Mouse (Mus musculus) neural tube, embryonic 14.5 days (tissue): ENCODE data around the gene Egr2. TPM values are rescaled to one million over a fixed set of nuclear protein-coding genes. Genes with fewer than 3 reads are reported as not detected.

Experiments
- ATAC-seq: fragments of 200-750 bp; cut with Nextera tagmentation; 2 replicates; pipeline ENCODE4 v1.8.0; 2017; ENCODE audit warnings: low read depth, mild to moderate bottlenecking, moderate TSS enrichment, moderate library complexity
- H3K27ac ChIP-seq: fragments of 300-500 bp; sonication (generic); 2 replicates; pipeline ENCODE4 v1.5.1; 2014; ENCODE audit warnings: low read depth, mild to moderate bottlenecking, control low read depth, low read length, moderate library complexity, mixed read lengths
- H3K27me3 ChIP-seq: fragments of 300-500 bp; sonication (generic); 2 replicates; pipeline ENCODE4 v1.6.1; 2014; ENCODE audit warnings: low read length; ENCODE audit not compliant: control insufficient read depth, insufficient read depth
- H3K36me3 ChIP-seq: fragments of 300-500 bp; sonication (generic); 2 replicates; pipeline ENCODE4 v1.6.1; 2014; ENCODE audit warnings: low read length, mixed read lengths; ENCODE audit not compliant: control insufficient read depth, insufficient read depth
- H3K4me1 ChIP-seq: fragments of 300-500 bp; sonication (generic); 2 replicates; pipeline ENCODE4 v1.6.1; 2014; ENCODE audit warnings: low read length; ENCODE audit not compliant: control insufficient read depth, insufficient read depth
- H3K4me2 ChIP-seq: fragments of 300-500 bp; sonication (generic); 2 replicates; pipeline ENCODE4 v1.6.1; 2014; ENCODE audit warnings: mild to moderate bottlenecking, low read depth, low read length, control low read depth
- H3K4me3 ChIP-seq: fragments of 300-500 bp; sonication (generic); 2 replicates; pipeline ENCODE4 v1.5.1; 2014; ENCODE audit warnings: low read depth, low read length, control low read depth, mixed read lengths
- H3K9ac ChIP-seq: fragments of 300-500 bp; sonication (generic); replicated peaks from 2 replicates; pipeline ENCODE4 v1.6.1; 2014; ENCODE audit warnings: low read depth, mild to moderate bottlenecking, control low read depth, low read length, mixed read lengths
- H3K9me3 ChIP-seq: fragments of 300-500 bp; sonication (generic); 2 replicates; pipeline ENCODE4 v1.6.1; 2016; ENCODE audit warnings: low read length; ENCODE audit not compliant: control insufficient read depth
- WGBS: fragments of 180-500 bp; shearing (Covaris S2); extraction: QIAGEN DNeasy Blood & Tissue Kit; methylation state at CpG from one replicate; pipeline ENCODE4 v1.1.7; 2014; 5-methylcytosine and 5-hydroxymethylcytosine counted together
- polyA plus RNA-seq: library from polyadenylated mRNA; unstranded; fragments of >200 nt; fragmentation: Nextera tagmentation; extraction: Ambion mirVana; gene quantifications from 2 replicates; pipeline ENCODE4 v1.2.1, GENCODE M21; 2014

The Egr2 gene
- polyA plus RNA-seq, 1 experiment from 2014 or later = 0.56 TPM

DNA sequence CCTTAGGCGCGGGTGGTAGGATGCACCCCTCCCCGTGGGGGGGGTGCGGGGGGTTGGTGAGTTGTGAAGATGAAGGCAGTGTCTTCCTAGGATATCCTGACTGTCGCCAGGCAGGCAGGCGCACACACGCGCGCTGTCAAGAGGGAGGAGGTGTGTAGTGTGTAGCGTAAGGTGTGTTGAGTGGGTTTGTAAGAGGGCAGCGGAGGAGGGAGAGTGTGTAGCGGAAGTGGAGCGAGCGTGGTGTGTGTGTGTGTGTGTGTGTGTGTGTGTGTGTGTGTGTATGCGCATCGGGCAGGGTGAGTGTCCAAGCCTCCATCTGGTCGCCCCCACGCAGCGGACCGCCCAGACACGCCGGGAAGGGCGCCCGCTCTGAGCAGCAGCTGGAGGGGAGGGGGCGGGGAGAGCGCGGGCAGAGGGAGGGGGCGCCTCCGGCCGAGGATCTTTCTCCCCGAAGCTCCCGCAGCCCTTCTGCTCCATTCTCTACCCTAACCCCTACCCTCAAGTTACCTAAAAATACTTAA is 1.4 kb downstream of the Egr2 start:
- peaks cover 78% of the 10 kb centered on the region for H3K27me3 ChIP-seq
- no peak overlapping the region for H3K27ac ChIP-seq
- WGBS = 1% methylated on average over 31 of the region's 32 CpGs
- ATAC-seq = peak; percentile 28
- no peaks in the 10 kb centered on the region for H3K9me3 ChIP-seq
- peaks cover 36% of the 10 kb centered on the region for H3K4me1 ChIP-seq
- peak overlapping the region; percentile 44; the same call in 1 of the 2 replicates for H3K9ac ChIP-seq
- H3K36me3 ChIP-seq = no peaks in the 10 kb centered on the region
- peak overlapping the region; percentile 53 for H3K4me3 ChIP-seq
- H3K4me2 ChIP-seq = peak overlapping the region; percentile 87

DNA sequence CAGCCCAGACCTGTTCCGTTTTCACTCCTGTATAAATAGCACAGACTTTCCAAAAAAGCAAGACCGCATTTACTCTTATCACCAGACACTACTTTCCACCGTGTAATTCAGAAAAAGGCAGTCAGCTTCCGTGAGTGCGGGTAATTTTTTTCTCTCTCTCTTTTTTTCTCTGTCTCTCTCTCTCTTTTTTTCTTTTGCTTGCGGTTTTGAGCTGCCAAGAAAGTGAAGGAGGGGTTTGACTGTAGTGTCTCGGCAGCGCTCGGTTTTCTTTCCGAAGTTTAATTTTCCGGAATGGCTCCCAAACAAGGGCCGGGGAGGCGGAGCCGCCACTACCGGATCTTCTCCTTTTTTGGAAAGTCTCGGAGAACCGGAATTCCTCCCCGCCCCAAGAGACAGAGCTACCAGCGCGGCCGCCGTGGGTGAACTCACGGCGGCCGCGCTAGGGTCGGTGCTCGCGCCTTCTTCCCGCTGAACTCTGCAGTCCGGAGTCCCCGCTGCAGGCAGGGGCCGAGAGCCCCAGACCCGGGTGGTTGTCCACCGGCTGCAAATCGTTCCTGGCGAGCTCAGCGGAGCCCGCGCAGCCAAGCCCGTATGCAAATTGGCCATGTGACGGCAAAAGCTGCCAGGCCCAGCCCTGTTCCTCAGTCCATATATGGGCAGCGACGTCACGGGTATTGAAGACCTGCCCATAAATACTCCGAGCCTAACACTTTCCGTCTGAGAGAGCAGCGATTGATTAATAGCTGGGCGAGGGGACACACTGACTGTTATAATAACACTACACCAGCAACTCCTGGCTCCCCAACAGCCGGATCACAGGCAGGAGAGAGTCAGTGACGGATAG is 2.1 kb downstream of the Egr2 start:
- Histone ChIP-seq H3K9me3 (no peaks in the 10 kb centered on the region), H3K4me2 (peak overlapping the region; percentile 87), H3K27me3 (peaks cover 83% of the 10 kb centered on the region), H3K4me3 (peak overlapping the region; percentile 53), H3K36me3 (no peaks in the 10 kb centered on the region), H3K4me1 (peaks cover 36% of the 10 kb centered on the region), H3K9ac (peak overlapping the region; percentile 44), H3K27ac (no peak overlapping the region)
- ATAC-seq = peak; percentile 80
- WGBS = under 1% methylated on average over 51 of the region's 51 CpGs

GRCm38 (mm10) chr10:67538106-67538505 is 2.8 kb downstream of the Egr2 start:
- no peaks in the 10 kb centered on the region for H3K36me3 ChIP-seq
- WGBS = 2% methylated on average over 19 of the region's 19 CpGs
- H3K4me1 ChIP-seq = peaks cover 36% of the 10 kb centered on the region
- no peak overlapping the region for H3K27ac ChIP-seq
- no peak for ATAC-seq
- no peaks in the 10 kb centered on the region for H3K9me3 ChIP-seq
- H3K4me2 ChIP-seq = peak overlapping the region; percentile 87
- no peak overlapping the region for H3K9ac ChIP-seq
- H3K27me3 ChIP-seq = peaks cover 84% of the 10 kb centered on the region
- peak overlapping the region; percentile 53 for H3K4me3 ChIP-seq

- H3K4me2 ChIP-seq = peak overlapping the region; percentile 87
- no peak overlapping the region for H3K27ac ChIP-seq
- no peaks in the 10 kb centered on the region for H3K9me3 ChIP-seq
- under 1% methylated on average over 50 of the region's 50 CpGs for WGBS
- no peaks in the 10 kb centered on the region for H3K36me3 ChIP-seq
- peaks cover 36% of the 10 kb centered on the region for H3K4me1 ChIP-seq
- no peak for ATAC-seq
- no peak overlapping the region for H3K9ac ChIP-seq
- H3K27me3 ChIP-seq = peaks cover 77% of the 10 kb centered on the region
- peak overlapping the region; percentile 53 for H3K4me3 ChIP-seq
Observed at GRCm38 (mm10) chr10:67538585-67539400, 3.5 kb downstream of the Egr2 start.

DNA sequence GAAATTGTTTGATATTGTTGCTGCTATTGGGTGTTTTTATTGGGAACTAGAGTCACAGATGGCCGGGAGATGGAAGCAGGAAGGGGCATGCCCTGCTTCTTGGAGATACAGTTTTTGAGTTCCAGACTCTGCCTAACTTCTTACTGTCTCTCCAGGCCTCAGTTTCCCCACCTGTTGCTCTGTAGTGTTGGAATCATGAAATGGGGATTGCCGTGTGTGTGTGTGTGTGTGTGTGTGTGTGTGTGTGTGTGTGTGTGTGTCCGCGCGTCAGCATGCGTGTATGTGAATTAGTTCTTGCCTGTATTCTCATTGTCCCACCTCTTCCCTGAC is 4.1 kb downstream of the Egr2 start:
- H3K4me2 ChIP-seq = no peak overlapping the region

DNA sequence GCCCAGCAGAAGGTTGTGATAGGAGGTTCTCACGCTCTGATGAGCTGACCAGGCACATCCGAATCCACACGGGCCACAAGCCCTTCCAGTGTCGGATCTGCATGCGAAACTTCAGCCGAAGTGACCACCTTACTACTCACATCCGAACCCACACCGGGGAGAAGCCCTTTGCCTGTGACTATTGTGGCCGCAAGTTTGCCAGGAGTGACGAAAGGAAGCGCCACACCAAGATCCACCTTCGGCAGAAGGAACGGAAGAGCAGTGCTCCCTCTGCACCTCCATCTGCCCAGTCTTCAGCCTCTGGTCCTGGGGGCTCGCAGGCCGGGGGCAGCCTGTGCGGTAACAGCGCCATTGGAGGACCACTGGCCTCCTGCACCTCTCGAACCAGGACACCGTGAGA is 5.3 kb downstream of the Egr2 start:
- Histone ChIP-seq H3K4me3 (no peak overlapping the region), H3K27ac (no peak overlapping the region), H3K4me2 (no peak overlapping the region), H3K9ac (no peak overlapping the region), H3K9me3 (no peaks in the 10 kb centered on the region), H3K4me1 (peaks cover 33% of the 10 kb centered on the region), H3K36me3 (no peaks in the 10 kb centered on the region), H3K27me3 (peaks cover 60% of the 10 kb centered on the region)
- no peak for ATAC-seq
- WGBS = 11% methylated on average over 19 of the region's 19 CpGs

More for the DNA sequence above, 4.1 kb downstream of the Egr2 start:
- WGBS = 29% methylated on average over 6 of the region's 6 CpGs
- peaks cover 36% of the 10 kb centered on the region for H3K4me1 ChIP-seq
- H3K9ac ChIP-seq = no peak overlapping the region
- no peak for ATAC-seq
- peaks cover 72% of the 10 kb centered on the region for H3K27me3 ChIP-seq
- no peak overlapping the region for H3K27ac ChIP-seq
- no peak overlapping the region for H3K4me3 ChIP-seq
- H3K9me3 ChIP-seq = no peaks in the 10 kb centered on the region
- H3K36me3 ChIP-seq = no peaks in the 10 kb centered on the region

GRCm38 (mm10) chr10:67547850-67548260 is 12.6 kb downstream of the Egr2 start:
- Histone ChIP-seq H3K9me3 (no peaks in the 10 kb centered on the region), H3K4me1 (peaks cover 19% of the 10 kb centered on the region), H3K27me3 (peaks cover 3% of the 10 kb centered on the region; the same call in 1 of the 2 replicates), H3K9ac (peak overlapping the region; percentile 83), H3K4me2 (peak overlapping the region; percentile 97), H3K27ac (peak overlapping the region; percentile 95), H3K4me3 (peak overlapping the region; percentile 85), H3K36me3 (no peaks in the 10 kb centered on the region)
- ATAC-seq = peak; percentile 15
- WGBS = under 1% methylated on average over 20 of the region's 20 CpGs

- Histone ChIP-seq H3K9ac (peak overlapping the region; percentile 83), H3K9me3 (no peaks in the 10 kb centered on the region), H3K4me3 (peak overlapping the region; percentile 85), H3K36me3 (no peaks in the 10 kb centered on the region), H3K27me3 (no peaks in the 10 kb centered on the region), H3K4me1 (peaks cover 19% of the 10 kb centered on the region), H3K4me2 (peak overlapping the region; percentile 97), H3K27ac (peak overlapping the region; percentile 95)
- under 1% methylated on average over 70 of the region's 73 CpGs for WGBS
- ATAC-seq = peak; percentile 82
Observed at GRCm38 (mm10) chr10:67548261-67548854, 13.1 kb downstream of the Egr2 start.
